Mouse (Mus musculus) heart, embryonic 15.5 days (tissue): ENCODE data around the gene Gna13. TPM values are rescaled to one million over a fixed set of nuclear protein-coding genes. Genes with fewer than 3 reads are reported as not detected.

Experiments
- ATAC-seq: fragments of 200-750 bp; cut with Nextera tagmentation; replicated peaks from 2 replicates; pipeline ENCODE4 v1.8.0; 2017; ENCODE audit warnings: low read depth, moderate TSS enrichment; ENCODE audit not compliant: insufficient number of reproducible peaks, insufficient read depth, low FRiP score
- H3K27ac ChIP-seq: fragments of 300-500 bp; sonication (generic); 2 replicates; pipeline ENCODE4 v1.5.1; 2015; ENCODE audit warnings: mild to moderate bottlenecking, inconsistent platforms
- H3K27me3 ChIP-seq: fragments of 300-500 bp; sonication (generic); 2 replicates; pipeline ENCODE4 v1.6.1; 2015; ENCODE audit warnings: inconsistent platforms
- H3K36me3 ChIP-seq: fragments of 300-500 bp; sonication (generic); 2 replicates; pipeline ENCODE4 v1.6.1; 2015; ENCODE audit warnings: mild to moderate bottlenecking, inconsistent platforms
- H3K4me1 ChIP-seq: fragments of 300-500 bp; sonication (generic); replicated peaks from 2 replicates; pipeline ENCODE4 v1.6.1; 2015; ENCODE audit warnings: inconsistent platforms
- H3K4me2 ChIP-seq: fragments of 300-500 bp; sonication (generic); 2 replicates; pipeline ENCODE4 v1.6.1; 2015; ENCODE audit warnings: inconsistent platforms, mild to moderate bottlenecking, moderate library complexity
- H3K4me3 ChIP-seq: fragments of 300-500 bp; sonication (generic); 2 replicates; pipeline ENCODE4 v1.5.1; 2015; ENCODE audit warnings: mild to moderate bottlenecking, inconsistent platforms
- H3K9ac ChIP-seq: fragments of 300-500 bp; sonication (generic); 2 replicates; pipeline ENCODE4 v1.6.1; 2015; ENCODE audit warnings: mild to moderate bottlenecking, inconsistent platforms
- H3K9me3 ChIP-seq: fragments of 300-500 bp; sonication (generic); replicated peaks from 2 replicates; pipeline ENCODE4 v1.6.1; 2016; ENCODE audit warnings: inconsistent platforms
- WGBS: fragments of 180-500 bp; shearing (Covaris S2); methylation state at CpG from one replicate; pipeline ENCODE4 v1.1.7; 2015; ENCODE audit warnings: mixed read lengths; 5-methylcytosine and 5-hydroxymethylcytosine counted together
- polyA plus RNA-seq: library from polyadenylated mRNA; unstranded; fragments of >200 nt; fragmentation: Nextera tagmentation; extraction: Ambion mirVana; gene quantifications from 2 replicates; pipeline ENCODE4 v1.2.1, GENCODE M21; 2015

Gene Gna13
- polyA plus RNA-seq, 1 experiment from 2014 or later = 19.9 TPM

- H3K4me2 ChIP-seq = no peak overlapping the region
- no peak overlapping the region for H3K4me3 ChIP-seq
- no peak overlapping the region for H3K27ac ChIP-seq
- H3K36me3 ChIP-seq = no peaks in the 10 kb centered on the region
- no peak for ATAC-seq
- WGBS = 88% methylated on average over 5 of the region's 5 CpGs
- H3K4me1 ChIP-seq = no peaks in the 10 kb centered on the region
- H3K9me3 ChIP-seq = no peaks in the 10 kb centered on the region
- H3K9ac ChIP-seq = no peak overlapping the region
- H3K27me3 ChIP-seq = no peaks in the 10 kb centered on the region
Observed at GRCm38 (mm10) chr11:109414802-109415201, 52.2 kb downstream of the Gna13 start.

- no peak overlapping the region for H3K4me3 ChIP-seq
- no peak overlapping the region for H3K9ac ChIP-seq
- ATAC-seq = no peak
- no peak overlapping the region for H3K4me2 ChIP-seq
- WGBS = 58% methylated on average over 8 of the region's 8 CpGs
- no peaks in the 10 kb centered on the region for H3K4me1 ChIP-seq
- no peaks in the 10 kb centered on the region for H3K27me3 ChIP-seq
- no peaks in the 10 kb centered on the region for H3K36me3 ChIP-seq
- H3K9me3 ChIP-seq = no peaks in the 10 kb centered on the region
- H3K27ac ChIP-seq = no peak overlapping the region
Observed at GRCm38 (mm10) chr11:109416709-109417420, 54.2 kb downstream of the Gna13 start.

- Histone ChIP-seq H3K27ac (no peak overlapping the region), H3K9ac (no peak overlapping the region), H3K4me1 (no peaks in the 10 kb centered on the region), H3K9me3 (no peaks in the 10 kb centered on the region), H3K36me3 (no peaks in the 10 kb centered on the region), H3K4me2 (no peak overlapping the region), H3K4me3 (no peak overlapping the region), H3K27me3 (no peaks in the 10 kb centered on the region)
- ATAC-seq = no peak
- 73% methylated on average over 9 of the region's 9 CpGs for WGBS
Observed at GRCm38 (mm10) chr11:109417472-109418040, 54.9 kb downstream of the Gna13 start.

- H3K9ac ChIP-seq = no peak overlapping the region
- no peak overlapping the region for H3K27ac ChIP-seq
- H3K4me2 ChIP-seq = no peak overlapping the region
- WGBS = 50% methylated on average over 4 of the region's 4 CpGs
- no peaks in the 10 kb centered on the region for H3K27me3 ChIP-seq
- H3K9me3 ChIP-seq = no peaks in the 10 kb centered on the region
- ATAC-seq = no peak
- no peaks in the 10 kb centered on the region for H3K4me1 ChIP-seq
- H3K36me3 ChIP-seq = no peaks in the 10 kb centered on the region
- no peak overlapping the region for H3K4me3 ChIP-seq
Observed at GRCm38 (mm10) chr11:109419461-109419860, 56.8 kb downstream of the Gna13 start.

GRCm38 (mm10) chr11:109419961-109420566, 57.4 kb downstream of the Gna13 start:
- 36% methylated on average over 16 of the region's 16 CpGs for WGBS
- no peak overlapping the region for H3K9ac ChIP-seq
- H3K27ac ChIP-seq = no peak overlapping the region
- ATAC-seq = no peak
- no peak overlapping the region for H3K4me3 ChIP-seq
- H3K36me3 ChIP-seq = no peaks in the 10 kb centered on the region
- H3K9me3 ChIP-seq = no peaks in the 10 kb centered on the region
- peak overlapping the region; percentile 44 for H3K4me2 ChIP-seq
- no peaks in the 10 kb centered on the region for H3K27me3 ChIP-seq
- H3K4me1 ChIP-seq = peaks cover under 1% of the 10 kb centered on the region

- no peaks in the 10 kb centered on the region for H3K9me3 ChIP-seq
- H3K4me2 ChIP-seq = 0 out of 2 replicates have a peak overlapping the region, but pooled peaks have one; percentile 44
Observed at GRCm38 (mm10) chr11:109420567-109420962, 57.9 kb downstream of the Gna13 start.

GRCm38 (mm10) chr11:109421205-109421604, 58.6 kb downstream of the Gna13 start:
- H3K36me3 ChIP-seq = no peaks in the 10 kb centered on the region
- no peaks in the 10 kb centered on the region for H3K27me3 ChIP-seq
- peaks cover 4% of the 10 kb centered on the region for H3K4me1 ChIP-seq
- H3K27ac ChIP-seq = no peak overlapping the region
- no peak for ATAC-seq
- no peaks in the 10 kb centered on the region for H3K9me3 ChIP-seq
- H3K9ac ChIP-seq = no peak overlapping the region
- 74% methylated on average over 5 of the region's 5 CpGs for WGBS
- no peak overlapping the region for H3K4me3 ChIP-seq
- H3K4me2 ChIP-seq = no peak overlapping the region

More at GRCm38 (mm10) chr11:109420567-109420962, 57.9 kb downstream of the Gna13 start:
- no peak for ATAC-seq
- H3K36me3 ChIP-seq = no peaks in the 10 kb centered on the region
- H3K4me3 ChIP-seq = no peak overlapping the region
- H3K9ac ChIP-seq = no peak overlapping the region
- no peak overlapping the region for H3K27ac ChIP-seq
- H3K27me3 ChIP-seq = no peaks in the 10 kb centered on the region
- 75% methylated on average over 14 of the region's 14 CpGs for WGBS
- H3K4me1 ChIP-seq = peaks cover 4% of the 10 kb centered on the region

GRCm38 (mm10) chr11:109422263-109422662, 59.6 kb downstream of the Gna13 start:
- no peak overlapping the region for H3K27ac ChIP-seq
- H3K4me3 ChIP-seq = no peak overlapping the region
- no peak overlapping the region for H3K4me2 ChIP-seq
- H3K27me3 ChIP-seq = no peaks in the 10 kb centered on the region
- no peak overlapping the region for H3K9ac ChIP-seq
- no peaks in the 10 kb centered on the region for H3K36me3 ChIP-seq
- no peak for ATAC-seq
- H3K9me3 ChIP-seq = no peaks in the 10 kb centered on the region
- H3K4me1 ChIP-seq = peaks cover 10% of the 10 kb centered on the region
- 96% methylated on average over 4 of the region's 4 CpGs for WGBS

GRCm38 (mm10) chr11:109423294-109423693, 60.7 kb downstream of the Gna13 start:
- Histone ChIP-seq H3K27ac (no peak overlapping the region), H3K27me3 (no peaks in the 10 kb centered on the region), H3K4me1 (peaks cover 10% of the 10 kb centered on the region), H3K9me3 (no peaks in the 10 kb centered on the region), H3K4me3 (no peak overlapping the region), H3K4me2 (no peak overlapping the region), H3K9ac (no peak overlapping the region), H3K36me3 (peaks cover under 1% of the 10 kb centered on the region; the same call in 1 of the 2 replicates)
- ATAC-seq = no peak
- WGBS = 39% methylated on average over 1 of the region's 1 CpGs

GRCm38 (mm10) chr11:109425392-109426271, 63.0 kb downstream of the Gna13 start, which contains the start of gene Amz2:
TSS of gene Amz2 (plus strand) at chr11:109425946.
- 1% methylated on average over 65 of the region's 65 CpGs for WGBS
- Histone ChIP-seq H3K4me3 (peak within 1 kb of the TSS; percentile 72), H3K36me3 (peaks cover 24% of the 10 kb centered on the region), H3K9ac (peak within 1 kb of the TSS; percentile 72), H3K4me2 (peak within 1 kb of the TSS; percentile 75), H3K27ac (peak within 1 kb of the TSS; percentile 88), H3K4me1 (peaks cover 10% of the 10 kb centered on the region), H3K9me3 (no peaks in the 10 kb centered on the region), H3K27me3 (no peaks in the 10 kb centered on the region)
- peak; percentile 97 for ATAC-seq

GRCm38 (mm10) chr11:109426272-109426586, 63.6 kb downstream of the Gna13 start:
- under 1% methylated on average over 11 of the region's 11 CpGs for WGBS
- no peaks in the 10 kb centered on the region for H3K9me3 ChIP-seq
- H3K36me3 ChIP-seq = peaks cover 29% of the 10 kb centered on the region
- no peaks in the 10 kb centered on the region for H3K27me3 ChIP-seq
- peak overlapping the region; percentile 75 for H3K4me2 ChIP-seq
- peak overlapping the region; percentile 72 for H3K4me3 ChIP-seq
- H3K4me1 ChIP-seq = peaks cover 14% of the 10 kb centered on the region
- H3K9ac ChIP-seq = peak overlapping the region; percentile 72
- peak overlapping the region; percentile 88 for H3K27ac ChIP-seq
- ATAC-seq = no peak
